Mouse (Mus musculus): Measurements from ENCODE around the gene Uba2. TPM values are rescaled to one million over a fixed set of nuclear protein-coding genes. Genes with fewer than 3 reads are reported as not detected.
"Not testable (repeated sequence)": the region's sequence is repeated elsewhere in the genome, so short reads cannot be mapped to it uniquely, and the experiment has no call there.

Uba2 gene
- total RNA-seq, 2 experiments from 2014 or later: 47.2 to 55.3 TPM

GRCm38 (mm10) chr7:34166850-34167249, 2.5 kb downstream of the Uba2 start:
- peak; percentile 18 for DNase-seq

DNA sequence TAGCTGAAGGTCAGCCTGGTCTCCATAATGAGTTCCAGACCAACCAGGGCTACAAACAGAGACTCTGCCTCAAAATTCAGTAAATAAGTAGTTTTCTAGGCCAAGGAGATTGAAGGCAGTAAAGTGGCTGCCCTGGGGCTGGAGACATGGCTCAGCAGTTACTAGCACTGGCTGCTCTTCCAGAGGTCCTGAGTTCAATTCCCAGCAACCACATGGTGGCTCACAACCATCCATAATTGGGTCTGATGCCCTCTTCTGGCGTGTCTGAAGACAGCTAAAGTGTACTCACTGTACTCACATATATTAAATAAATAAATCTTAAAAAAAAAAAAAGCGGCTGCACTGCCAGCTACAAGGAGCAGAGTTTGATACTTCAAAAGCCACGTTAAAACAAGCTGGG, 3.4 kb downstream of the Uba2 start:
- DNase-seq: no peak

DNA sequence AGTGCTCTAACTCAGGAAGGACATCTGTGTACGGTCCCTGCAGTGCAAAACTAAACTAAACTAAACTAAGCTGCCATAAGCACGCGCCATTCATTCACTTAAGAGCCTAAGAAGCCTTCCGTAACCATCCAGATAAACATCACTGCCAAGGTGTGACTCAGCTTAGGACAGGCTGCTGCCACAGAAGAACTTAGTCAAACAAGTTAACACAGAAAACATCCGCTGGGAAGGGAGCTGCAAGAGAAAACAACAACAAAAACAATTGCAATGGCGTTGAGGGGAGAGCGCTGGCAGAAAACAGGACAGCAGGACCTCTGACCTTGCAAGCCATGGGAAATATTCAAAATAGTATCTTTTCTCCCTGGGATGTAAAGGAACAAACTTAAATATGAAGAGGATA, 4.7 kb downstream of the Uba2 start:
- DNase-seq: no peak

DNA sequence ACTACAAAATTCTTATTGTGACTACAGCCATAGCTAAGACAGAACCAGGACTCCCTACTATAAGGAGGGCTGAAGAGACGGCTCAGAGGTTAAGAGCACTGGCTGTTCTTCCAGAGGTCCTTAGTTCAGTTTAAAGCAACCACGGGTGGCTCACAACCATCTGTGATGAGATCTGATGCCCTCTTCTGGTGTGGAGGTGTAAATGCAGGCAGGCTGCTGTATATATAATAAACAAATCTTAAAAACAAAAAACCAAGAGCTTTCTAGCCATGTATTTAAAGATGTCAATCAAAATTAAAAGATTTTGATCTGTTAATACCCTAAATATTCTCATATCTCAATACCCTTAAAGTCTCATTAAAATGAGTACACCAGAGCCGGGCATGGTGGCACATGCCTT, 10.2 kb downstream of the Uba2 start:
- DNase-seq: no peak

- no peak for DNase-seq
These were observed 11.4 kb downstream of the Uba2 start for GRCm38 (mm10) chr7:34157994-34158393.

- DNase-seq: no peak
These were observed 22.2 kb downstream of the Uba2 start for GRCm38 (mm10) chr7:34147193-34147592.

DNA sequence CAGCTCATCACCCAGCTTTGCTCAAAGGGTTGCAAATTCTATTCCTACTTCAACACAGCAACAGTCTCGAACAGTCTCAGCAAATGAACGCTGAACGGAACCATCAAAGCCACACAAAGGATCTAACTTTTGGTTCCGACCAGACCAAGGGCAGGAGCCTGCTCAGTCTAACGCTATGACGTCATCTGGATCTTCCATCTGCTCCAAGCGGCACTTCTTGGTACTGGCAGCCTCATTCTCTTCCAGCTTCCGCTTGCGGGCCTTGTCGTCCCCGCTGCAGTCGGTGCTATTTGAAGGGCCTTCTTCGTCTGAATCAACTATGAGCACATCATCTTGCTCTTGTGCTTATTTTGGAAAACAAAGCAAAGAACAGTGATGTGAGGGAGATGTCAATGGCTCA, 28.3 kb downstream of the Uba2 start:
- DNase-seq: no peak

GRCm38 (mm10) chr7:34139493-34139892, 29.9 kb downstream of the Uba2 start:
- DNase-seq: no peak

DNA sequence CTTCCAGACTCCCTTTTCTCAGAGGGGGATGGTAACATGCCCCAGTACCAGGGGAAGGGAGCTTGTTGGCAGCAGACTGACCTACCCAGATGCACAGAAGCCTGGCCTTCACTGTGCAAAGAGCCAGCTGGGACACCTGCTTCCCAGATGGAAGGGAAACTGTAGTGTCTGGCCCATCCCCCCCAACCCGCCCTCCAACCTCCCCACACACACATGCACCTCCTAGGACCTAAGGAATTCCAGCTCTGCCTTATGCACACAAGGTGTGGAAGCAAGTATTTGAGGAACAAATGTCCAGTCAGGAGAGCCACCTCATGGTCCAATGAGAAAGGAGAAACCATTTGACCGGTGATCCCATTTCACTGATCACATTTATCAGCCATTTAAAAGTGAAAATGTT, 35.1 kb downstream of the Uba2 start:
- no peak for DNase-seq

- peak; percentile 87 for DNase-seq
These were observed 36.2 kb downstream of the Uba2 start, which contains the start of gene Wtip for GRCm38 (mm10) chr7:34133117-34133762. Gene Wtip (minus strand): TSS chr7:34133268.

DNA sequence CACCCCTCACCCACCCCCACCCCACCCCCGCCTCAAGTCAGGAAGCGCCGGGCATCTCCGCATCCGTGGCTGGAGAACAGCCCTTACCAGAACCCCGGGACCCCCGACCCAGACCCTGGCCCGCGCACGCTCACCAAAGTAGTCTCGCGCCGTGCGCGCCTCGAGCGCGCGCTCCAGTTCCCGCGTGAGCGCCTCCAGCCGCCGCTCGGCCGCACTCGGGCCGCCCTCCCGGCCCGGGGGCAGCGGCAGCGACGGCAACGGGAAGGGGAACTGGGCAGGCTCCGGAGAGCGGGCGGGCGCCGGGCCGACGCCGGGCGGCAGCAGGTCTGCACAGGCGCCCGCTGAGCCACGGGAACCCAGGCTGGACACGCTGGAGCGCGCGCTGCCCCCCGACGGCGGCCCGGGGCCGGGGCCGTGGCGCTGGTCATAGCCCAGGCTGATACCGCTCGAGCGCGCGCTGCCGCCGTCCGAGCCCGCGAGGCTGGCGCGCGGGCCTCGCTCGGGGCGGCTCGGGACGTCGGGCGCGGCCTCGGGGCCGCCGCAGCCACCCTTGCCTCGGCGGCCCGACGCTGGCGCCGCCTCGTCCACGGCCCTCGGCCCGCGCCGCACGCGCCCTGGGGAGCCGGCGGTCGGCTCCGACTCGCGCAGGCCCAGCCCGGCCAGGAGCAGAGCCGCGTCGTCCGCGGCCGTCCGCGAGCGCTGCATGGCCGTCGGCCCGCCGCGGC, 36.9 kb downstream of the Uba2 start:
- peak; percentile 45 for DNase-seq

DNA sequence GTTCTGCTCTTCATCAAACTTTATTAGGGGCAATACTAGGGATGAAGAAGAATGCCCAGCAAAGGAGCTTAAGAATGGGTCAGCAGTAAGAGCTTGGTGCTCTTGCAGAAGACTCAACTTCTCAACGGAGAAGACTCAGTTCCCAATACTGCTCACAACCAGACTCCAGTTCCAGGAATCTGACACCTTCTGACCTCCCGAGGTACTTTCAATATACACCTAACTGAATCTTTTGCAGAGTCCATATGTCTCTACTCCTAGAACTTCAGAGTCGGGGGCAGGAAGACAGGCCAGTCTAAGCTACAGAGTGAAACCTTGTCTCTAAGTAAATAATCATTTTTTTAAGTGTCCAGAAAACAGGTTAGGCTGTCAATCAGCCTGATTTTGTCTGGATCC, 37.4 kb downstream of the Uba2 start:
- no peak for DNase-seq

DNA sequence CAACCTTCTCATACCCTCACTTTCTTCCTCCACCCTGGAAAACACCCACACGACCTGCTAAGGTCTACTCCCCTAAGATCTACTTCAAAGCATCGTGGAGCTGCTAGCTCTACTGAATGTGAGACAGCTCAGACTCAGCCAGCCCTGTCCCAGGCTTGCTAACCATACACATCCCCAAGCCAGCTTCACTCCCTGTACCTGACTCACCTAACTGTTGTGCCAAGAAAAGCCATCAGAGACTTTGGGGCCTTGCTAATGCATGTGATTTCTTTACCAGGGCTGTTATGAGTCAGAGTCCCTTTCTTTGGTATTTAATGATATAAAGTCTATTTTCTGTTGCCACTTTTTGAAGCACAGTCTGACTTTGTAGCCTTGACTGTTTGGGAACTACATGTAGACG, 38.3 kb downstream of the Uba2 start:
- DNase-seq: no peak

DNA sequence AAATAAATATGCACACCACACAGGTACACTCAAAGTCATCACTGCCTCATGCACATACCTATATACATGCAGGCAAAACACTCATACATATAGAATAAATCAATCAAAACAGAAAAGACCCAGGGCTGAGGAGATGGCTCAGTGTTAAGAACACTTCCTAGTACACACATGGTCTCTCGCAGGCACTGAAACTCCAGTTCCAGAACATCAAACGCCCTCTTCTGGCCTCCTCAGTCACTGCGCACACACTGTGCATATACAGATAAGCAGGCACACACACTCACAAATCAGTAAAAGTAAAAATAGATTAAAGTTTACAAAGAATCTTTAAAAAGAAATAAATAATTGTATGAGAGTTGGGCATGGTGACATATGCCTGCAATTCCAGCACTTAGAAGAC, 43.1 kb downstream of the Uba2 start:
- no peak for DNase-seq

- DNase-seq: no peak
These were observed 44.1 kb downstream of the Uba2 start for GRCm38 (mm10) chr7:34125346-34125745.

- no peak for DNase-seq
These were observed 46.2 kb downstream of the Uba2 start for GRCm38 (mm10) chr7:34122987-34123720.

GRCm38 (mm10) chr7:34120636-34121035, 48.8 kb downstream of the Uba2 start:
- DNase-seq: not testable (repeated sequence)

GRCm38 (mm10) chr7:34116601-34117000, 52.8 kb downstream of the Uba2 start:
- no peak for DNase-seq

- DNase-seq: no peak
These were observed 60.2 kb downstream of the Uba2 start for GRCm38 (mm10) chr7:34109190-34109589.

GRCm38 (mm10) chr7:34101276-34101675, 68.1 kb downstream of the Uba2 start:
- DNase-seq: no peak

- DNase-seq: no peak
These were observed 69.4 kb downstream of the Uba2 start for GRCm38 (mm10) chr7:34100002-34100401.

DNA sequence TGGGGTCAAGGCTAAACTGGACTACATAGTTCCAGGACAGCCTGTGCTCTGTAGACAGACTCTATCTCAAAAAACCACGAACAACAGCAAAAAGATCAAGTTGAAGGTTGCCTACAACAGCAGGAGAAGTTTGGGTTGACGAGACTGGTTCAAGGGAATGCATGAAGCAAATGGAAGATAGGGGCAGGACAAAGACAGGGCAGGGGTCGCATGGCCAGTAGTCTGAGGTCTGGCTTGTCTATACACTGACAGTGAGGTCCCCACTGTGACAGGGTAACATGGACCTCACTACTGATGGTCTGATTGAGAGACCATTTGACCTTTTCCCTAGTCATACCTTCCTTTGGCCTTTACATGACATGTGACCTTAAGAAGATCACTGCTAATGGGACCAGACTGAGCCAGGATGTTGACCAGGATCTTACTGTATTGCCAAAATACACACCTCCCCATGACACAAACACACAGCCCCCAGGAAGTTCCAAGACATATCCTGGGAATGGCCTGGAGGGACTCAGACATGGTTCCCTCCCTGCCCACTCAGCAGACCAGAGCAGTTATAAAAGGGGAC, 74.4 kb downstream of the Uba2 start, which contains the start of gene Scgb1b30:
Gene Scgb1b30, plus strand, starts transcription at position 521 of the 571 bp plus-strand sequence.
- no peak for DNase-seq

Measured in gastrocnemius, postnatal 10 days (tissue).